Mouse (Mus musculus) lung, postnatal 0 days (tissue): ENCODE measurements at regions not wholly inside any gene's neighbourhood (a gene's known extent, or its start where the extent isn't known, plus 50 kb on each side); places are given as distances from the start of the nearest gene placed in this dataset.

Experiments used
- ATAC-seq: fragments of 200-750 bp; cut with Nextera tagmentation; 2 replicates; pipeline ENCODE4 v1.8.0; 2017; ENCODE audit warnings: moderate library complexity
- DNase-seq: peaks from one replicate; pipeline ENCODE4 v3.0.0-alpha.2; 2016; ENCODE audit warnings: low spot score
- H3K27ac ChIP-seq: fragments of 300-500 bp; sonication (generic); 2 replicates; pipeline ENCODE4 v1.5.1; 2014; ENCODE audit warnings: antibody characterized with exemption, mild to moderate bottlenecking, low read length, mixed read lengths
- H3K27me3 ChIP-seq: fragments of 300-500 bp; sonication (generic); replicated peaks from 2 replicates; pipeline ENCODE4 v1.6.1; 2014; ENCODE audit warnings: low read length, mixed read lengths; ENCODE audit not compliant: insufficient read depth
- H3K36me3 ChIP-seq: fragments of 300-500 bp; sonication (generic); 2 replicates; pipeline ENCODE4 v1.6.1; 2014; ENCODE audit warnings: low read length, mixed read lengths; ENCODE audit not compliant: insufficient read depth
- H3K4me1 ChIP-seq: fragments of 300-500 bp; sonication (generic); 2 replicates; pipeline ENCODE4 v1.6.1; 2014; ENCODE audit warnings: antibody characterized with exemption, low read depth, low read length, mixed read lengths; ENCODE audit not compliant: insufficient read depth
- H3K4me2 ChIP-seq: fragments of 300-500 bp; sonication (generic); replicated peaks from 2 replicates; pipeline ENCODE4 v1.6.1; 2014; ENCODE audit warnings: low read depth, mild to moderate bottlenecking, low read length, moderate library complexity, mixed read lengths
- H3K4me3 ChIP-seq: fragments of 300-500 bp; sonication (generic); 2 replicates; pipeline ENCODE4 v1.5.1; 2014; ENCODE audit warnings: low read depth, low read length
- H3K9ac ChIP-seq: fragments of 300-500 bp; sonication (generic); replicated peaks from 2 replicates; pipeline ENCODE4 v1.6.1; 2014; ENCODE audit warnings: low read depth, mild to moderate bottlenecking
- H3K9me3 ChIP-seq: fragments of 300-500 bp; sonication (generic); 2 replicates; pipeline ENCODE4 v1.6.1; 2016; ENCODE audit warnings: low read length, mixed read lengths
- CTCF ChIP-seq: IDR thresholded peaks from 2 replicates; pipeline ENCODE4 v1.5.1; 2016; ENCODE audit warnings: antibody characterized with exemption, mild to moderate bottlenecking
- EP300 ChIP-seq: IDR thresholded peaks from 2 replicates; pipeline ENCODE4 v1.6.1; 2016; ENCODE audit warnings: antibody characterized with exemption, mild to moderate bottlenecking, control low read depth
- WGBS: fragments of 180-500 bp; shearing (Covaris S2); extraction: QIAGEN DNeasy Blood & Tissue Kit; methylation state at CpG from one replicate; pipeline ENCODE4 v1.1.7; 2014; 5-methylcytosine and 5-hydroxymethylcytosine counted together

- 68% methylated on average over 6 of the region's 6 CpGs for WGBS
- ATAC-seq (no peak), DNase-seq (no peak)
- no peak overlapping the region for H3K4me2 ChIP-seq
- TF ChIP-seq CTCF (no peak), EP300 (no peak)
- no peak overlapping the region for H3K4me3 ChIP-seq
- H3K9ac ChIP-seq = no peak overlapping the region
- peaks cover 8% of the 10 kb centered on the region; the same call in 1 of the 2 replicates for H3K4me1 ChIP-seq
- H3K27me3 ChIP-seq = no peaks in the 10 kb centered on the region
- H3K36me3 ChIP-seq = no peaks in the 10 kb centered on the region
- H3K27ac ChIP-seq = no peak overlapping the region
- H3K9me3 ChIP-seq = no peaks in the 10 kb centered on the region
These were observed 102.0 kb upstream of the Abca1 start for GRCm38 (mm10) chr4:53261556-53262140.

- Histone ChIP-seq H3K27ac (no peak overlapping the region), H3K4me1 (peaks cover 4% of the 10 kb centered on the region; the same call in 1 of the 2 replicates), H3K9ac (no peak overlapping the region), H3K9me3 (no peaks in the 10 kb centered on the region), H3K36me3 (no peaks in the 10 kb centered on the region), H3K27me3 (no peaks in the 10 kb centered on the region), H3K4me3 (no peak overlapping the region), H3K4me2 (no peak overlapping the region)
- WGBS = 87% methylated on average over 6 of the region's 6 CpGs
- no peak for TF ChIP-seq CTCF
- TF ChIP-seq EP300 = no peak
- ATAC-seq (no peak), DNase-seq (no peak)
These were observed 99.3 kb upstream of the Abca1 start for GRCm38 (mm10) chr4:53258975-53259374.

DNA sequence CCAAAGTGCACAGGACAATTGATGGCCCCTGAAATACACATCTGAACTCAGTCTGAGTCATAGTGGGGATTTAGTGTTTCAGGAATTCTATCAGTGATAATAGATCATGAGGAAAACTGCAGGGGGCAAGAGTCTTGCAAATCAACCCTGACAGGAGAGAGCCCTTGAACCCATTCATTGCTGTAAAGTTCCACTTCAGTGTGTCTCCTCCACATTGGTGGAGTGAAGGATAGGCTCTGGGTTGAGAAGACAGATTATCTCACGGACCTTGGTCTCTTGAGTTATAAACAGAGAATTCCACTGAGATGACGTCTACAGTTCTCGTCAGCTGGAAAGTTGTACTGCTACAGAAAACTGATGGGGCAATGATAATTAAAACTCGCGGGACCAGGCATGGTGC, 97.3 kb upstream of the Abca1 start:
- ATAC-seq (no peak), DNase-seq (no peak)
- Histone ChIP-seq H3K9ac (no peak overlapping the region), H3K4me2 (no peak overlapping the region), H3K4me1 (no peaks in the 10 kb centered on the region), H3K36me3 (no peaks in the 10 kb centered on the region), H3K27ac (no peak overlapping the region), H3K9me3 (no peaks in the 10 kb centered on the region), H3K4me3 (no peak overlapping the region), H3K27me3 (no peaks in the 10 kb centered on the region)
- 65% methylated on average over 5 of the region's 5 CpGs for WGBS
- TF ChIP-seq CTCF (no peak), EP300 (no peak)

DNA sequence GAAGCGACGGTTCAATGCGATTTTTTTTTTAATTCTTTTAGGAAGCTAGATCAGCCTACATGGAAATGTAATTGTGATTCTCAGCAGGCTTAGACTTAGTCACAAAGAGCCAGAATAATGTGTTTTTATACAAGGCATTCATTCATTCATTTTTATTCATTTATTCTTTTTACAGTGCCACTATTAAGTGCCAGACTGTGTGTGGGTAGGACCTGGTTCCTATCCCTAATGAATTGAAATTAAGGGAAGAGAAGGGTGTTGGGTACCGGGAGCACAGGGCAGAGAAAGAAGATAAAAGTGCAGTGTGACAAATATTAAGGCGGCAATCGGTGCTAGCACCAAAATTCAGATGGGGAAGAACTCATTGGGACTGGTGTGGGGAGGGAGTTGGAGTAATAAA, 94.8 kb upstream of the Abca1 start:
- Histone ChIP-seq H3K27me3 (no peaks in the 10 kb centered on the region), H3K4me2 (no peak overlapping the region), H3K9me3 (no peaks in the 10 kb centered on the region), H3K4me3 (no peak overlapping the region), H3K4me1 (no peaks in the 10 kb centered on the region), H3K9ac (no peak overlapping the region), H3K36me3 (no peaks in the 10 kb centered on the region), H3K27ac (no peak overlapping the region)
- DNase-seq = no peak
- ATAC-seq = no peak
- 93% methylated on average over 6 of the region's 6 CpGs for WGBS
- TF ChIP-seq CTCF (no peak), EP300 (no peak)

GRCm38 (mm10) chr4:53253680-53254079, 94.0 kb upstream of the Abca1 start:
- WGBS = 70% methylated on average over 4 of the region's 4 CpGs
- TF ChIP-seq CTCF = no peak
- TF ChIP-seq EP300 = no peak
- no peaks in the 10 kb centered on the region for H3K36me3 ChIP-seq
- H3K27ac ChIP-seq = no peak overlapping the region
- no peak overlapping the region for H3K4me2 ChIP-seq
- H3K27me3 ChIP-seq = no peaks in the 10 kb centered on the region
- no peaks in the 10 kb centered on the region for H3K4me1 ChIP-seq
- no peak overlapping the region for H3K9ac ChIP-seq
- no peak overlapping the region for H3K4me3 ChIP-seq
- no peak for ATAC-seq
- no peaks in the 10 kb centered on the region for H3K9me3 ChIP-seq
- DNase-seq = no peak

DNA sequence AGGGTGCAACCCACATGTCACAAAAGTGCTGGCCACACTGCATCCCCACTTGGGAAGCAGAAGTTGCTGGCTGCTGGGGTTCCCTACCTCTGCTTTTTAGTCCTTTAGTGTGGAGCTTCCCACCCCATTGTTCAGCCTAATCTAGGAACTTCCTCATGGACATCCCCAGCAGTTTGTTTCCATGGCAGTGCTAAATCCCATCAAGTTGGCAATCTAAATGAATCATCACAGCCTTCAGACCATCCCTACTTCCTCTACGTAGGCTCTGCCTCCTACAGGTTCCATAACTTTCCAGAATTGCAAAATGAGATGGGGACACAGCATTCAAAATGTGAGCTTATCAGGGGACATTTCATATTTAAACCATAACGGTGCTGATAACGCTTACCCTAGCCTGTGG, 90.6 kb upstream of the Abca1 start:
- TF ChIP-seq EP300 (no peak), CTCF (no peak)
- WGBS = 87% methylated on average over 3 of the region's 3 CpGs
- ATAC-seq = no peak

More for the DNA sequence above, 90.6 kb upstream of the Abca1 start:
- Histone ChIP-seq H3K4me2 (no peak overlapping the region), H3K9me3 (no peaks in the 10 kb centered on the region), H3K4me1 (no peaks in the 10 kb centered on the region), H3K27ac (no peak overlapping the region), H3K36me3 (no peaks in the 10 kb centered on the region), H3K27me3 (no peaks in the 10 kb centered on the region), H3K4me3 (no peak overlapping the region), H3K9ac (no peak overlapping the region)
- DNase-seq = no peak
